Mouse (Mus musculus): ENCODE results near the gene Noxo1. TPM values are rescaled to one million over a fixed set of nuclear protein-coding genes. Genes with fewer than 3 reads are reported as not detected.
A peak's percentile ranks its signal among the peaks of the same experiment; 100 is the strongest.
"Not testable (repeated sequence)": the region's sequence is repeated elsewhere in the genome, so short reads cannot be mapped to it uniquely, and the experiment has no call there.

The Noxo1 gene
- polyA plus RNA-seq, 1 experiment from 2014 or later: 2.2 TPM

GRCm38 (mm10) chr17:24653967-24654710 is 41.9 kb upstream of the Noxo1 start:
- H3K27me3 ChIP-seq (replicated peaks; ENCODE audit: control insufficient read depth, insufficient read depth, low read length): peaks cover 39% of the 10 kb centered on the region
- ATAC-seq (0 out of 2 replicates have a peak, but pooled peaks have one; percentile 35), DNase-seq (ENCODE audit: low spot score) (peak; percentile 81)
- no peaks in the 10 kb centered on the region for H3K36me3 ChIP-seq (ENCODE audit: control insufficient read depth, insufficient read depth, low read length)
- H3K27ac ChIP-seq (ENCODE audit: low read depth, low read length): no peak overlapping the region
- no peaks in the 10 kb centered on the region for H3K9me3 ChIP-seq (replicated peaks; ENCODE audit: control insufficient read depth, low read length)
- peaks cover 3% of the 10 kb centered on the region for H3K4me1 ChIP-seq (ENCODE audit: control insufficient read depth, insufficient read depth, low read length)
- H3K4me2 ChIP-seq (ENCODE audit: low read length): peak overlapping the region; percentile 44
- 4% methylated on average over 19 of the region's 19 CpGs for WGBS
- H3K4me3 ChIP-seq (ENCODE audit: low read depth, low read length): 0 out of 2 replicates have a peak overlapping the region, but pooled peaks have one; percentile 8
- H3K9ac ChIP-seq (ENCODE audit: low read length): peak overlapping the region; percentile 29; the same call in 1 of the 2 replicates

- DNase-seq (ENCODE audit: low spot score): no peak
- Histone ChIP-seq H3K9ac (ENCODE audit: low read length) (no peak overlapping the region), H3K4me3 (ENCODE audit: low read depth, low read length) (no peak overlapping the region), H3K9me3 (replicated peaks; ENCODE audit: control insufficient read depth, low read length) (no peaks in the 10 kb centered on the region), H3K27ac (ENCODE audit: low read depth, low read length) (no peak overlapping the region), H3K36me3 (ENCODE audit: control insufficient read depth, insufficient read depth, low read length) (no peaks in the 10 kb centered on the region), H3K4me1 (ENCODE audit: control insufficient read depth, insufficient read depth, low read length) (no peaks in the 10 kb centered on the region; the same call in 1 of the 2 replicates), H3K27me3 (replicated peaks; ENCODE audit: control insufficient read depth, insufficient read depth, low read length) (peaks cover 45% of the 10 kb centered on the region), H3K4me2 (ENCODE audit: low read length) (no peak overlapping the region)
- WGBS: 75% methylated on average over 4 of the region's 4 CpGs
- ATAC-seq: no peak
Measured at GRCm38 (mm10) chr17:24654969-24655368, 41.1 kb upstream of the Noxo1 start.

DNA sequence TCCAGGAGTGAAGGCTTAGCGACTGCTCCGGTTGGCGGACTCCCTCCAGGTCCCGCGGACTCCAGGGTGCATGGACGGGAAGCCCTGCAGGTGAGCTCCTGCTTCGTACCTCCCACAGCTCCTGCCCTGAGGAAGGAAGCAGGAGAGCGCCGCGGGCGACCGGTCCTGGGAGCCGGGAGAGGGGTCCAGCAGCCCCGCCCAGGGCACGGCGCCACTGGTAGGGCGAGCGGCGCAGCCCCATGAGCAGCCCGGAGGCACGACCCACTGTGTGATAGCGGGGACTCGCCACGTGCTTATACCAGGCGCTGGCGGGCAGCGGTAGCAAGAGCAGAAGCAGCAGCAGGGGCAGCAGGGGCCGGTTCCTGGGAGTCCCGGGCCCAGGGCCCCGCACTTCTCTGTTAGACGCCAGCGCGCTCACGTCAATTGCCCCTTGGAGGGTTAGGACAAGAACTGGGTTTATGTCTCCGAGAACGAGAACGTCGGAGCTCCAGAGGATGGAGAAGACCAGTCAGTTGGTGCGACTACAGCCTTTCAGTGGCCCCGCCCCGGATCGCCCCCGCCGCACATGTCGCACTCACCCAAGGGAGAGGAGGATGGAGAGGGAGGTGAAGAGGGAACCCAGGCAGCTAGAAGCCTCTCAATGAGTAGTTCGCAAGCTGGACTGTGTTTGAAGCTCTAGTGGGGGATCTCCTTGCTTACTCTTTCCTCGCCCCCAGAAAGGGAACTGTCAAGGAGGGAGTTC is 37.8 kb upstream of the Noxo1 start, which contains the start of gene Npw:
TSS of gene Npw (minus strand) at position 441 of the 742 bp plus-strand sequence.
- Histone ChIP-seq H3K27me3 (replicated peaks; ENCODE audit: control insufficient read depth, insufficient read depth, low read length) (peaks cover 41% of the 10 kb centered on the region), H3K27ac (ENCODE audit: low read depth, low read length) (no peak within 1 kb of the TSS), H3K4me3 (ENCODE audit: low read depth, low read length) (peak within 1 kb of the TSS; percentile 23), H3K4me1 (ENCODE audit: control insufficient read depth, insufficient read depth, low read length) (no peaks in the 10 kb centered on the region), H3K9me3 (replicated peaks; ENCODE audit: control insufficient read depth, low read length) (no peaks in the 10 kb centered on the region), H3K4me2 (ENCODE audit: low read length) (peak within 1 kb of the TSS; percentile 51), H3K36me3 (ENCODE audit: control insufficient read depth, insufficient read depth, low read length) (no peaks in the 10 kb centered on the region), H3K9ac (ENCODE audit: low read length) (peak within 1 kb of the TSS; percentile 47; the same call in 1 of the 2 replicates)
- DNase-seq (ENCODE audit: low spot score) (no peak), ATAC-seq (0 out of 2 replicates have a peak, but pooled peaks have one; percentile 44)
- 2% methylated on average over 47 of the region's 47 CpGs for WGBS

DNA sequence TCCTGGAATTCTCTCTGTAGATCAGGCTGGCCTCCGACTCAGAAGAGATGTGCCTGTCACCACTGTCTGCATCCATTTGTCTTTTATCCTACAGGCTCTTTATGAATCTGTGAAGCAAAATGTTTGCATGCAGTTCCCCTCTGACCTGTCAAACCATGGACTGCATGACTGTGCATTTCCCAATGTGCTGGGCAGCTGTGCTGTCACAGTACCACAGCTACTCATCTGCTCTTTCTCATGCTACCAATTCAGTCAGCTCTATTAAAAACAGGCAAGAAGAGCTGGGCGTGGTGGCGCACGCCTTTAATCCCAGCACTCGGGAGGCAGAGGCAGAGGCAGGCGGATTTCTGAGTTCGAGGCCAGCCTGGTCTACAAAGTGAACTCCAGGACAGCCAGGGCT is 29.0 kb upstream of the Noxo1 start:
- not testable (repeated sequence) for H3K36me3 ChIP-seq (ENCODE audit: control insufficient read depth, insufficient read depth, low read length); H3K9ac ChIP-seq (ENCODE audit: low read length); ATAC-seq

DNA sequence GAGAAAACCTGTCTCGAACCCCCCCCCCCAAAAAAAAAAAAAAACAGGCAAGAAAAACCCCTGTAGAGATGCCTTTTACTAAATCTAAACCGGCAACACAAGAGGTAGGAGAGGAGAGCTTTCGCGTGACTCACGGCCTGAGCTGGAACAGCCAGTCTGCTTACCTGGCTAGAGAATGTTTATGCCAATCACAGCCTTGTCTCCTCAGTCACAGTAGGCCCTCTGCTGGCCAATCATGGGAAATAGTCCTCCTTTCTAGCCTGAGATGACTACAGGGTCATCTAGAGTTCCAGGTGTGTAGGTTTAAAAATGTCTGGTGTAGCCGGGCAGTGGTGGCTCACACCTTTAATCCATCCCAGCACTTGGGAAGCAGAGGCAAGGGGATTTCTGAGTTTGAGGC is 28.6 kb upstream of the Noxo1 start:
- DNase-seq (ENCODE audit: low spot score) (peak; percentile 66), ATAC-seq (no peak)
- 36% methylated on average over 6 of the region's 6 CpGs for WGBS
- H3K4me2 ChIP-seq (ENCODE audit: low read length): no peak overlapping the region
- no peaks in the 10 kb centered on the region for H3K36me3 ChIP-seq (ENCODE audit: control insufficient read depth, insufficient read depth, low read length)
- no peaks in the 10 kb centered on the region for H3K27me3 ChIP-seq (replicated peaks; ENCODE audit: control insufficient read depth, insufficient read depth, low read length)
- no peak overlapping the region for H3K27ac ChIP-seq (ENCODE audit: low read depth, low read length)
- H3K4me3 ChIP-seq (ENCODE audit: low read depth, low read length): no peak overlapping the region
- peaks cover 18% of the 10 kb centered on the region for H3K4me1 ChIP-seq (ENCODE audit: control insufficient read depth, insufficient read depth, low read length)
- H3K9me3 ChIP-seq (replicated peaks; ENCODE audit: control insufficient read depth, low read length): no peaks in the 10 kb centered on the region
- H3K9ac ChIP-seq (ENCODE audit: low read length): no peak overlapping the region

More for the DNA sequence above, 29.0 kb upstream of the Noxo1 start:
- not testable (repeated sequence) for H3K27me3 ChIP-seq (replicated peaks; ENCODE audit: control insufficient read depth, insufficient read depth, low read length); H3K4me2 ChIP-seq (ENCODE audit: low read length); DNase-seq (ENCODE audit: low spot score); H3K4me3 ChIP-seq (ENCODE audit: low read depth, low read length); H3K27ac ChIP-seq (ENCODE audit: low read depth, low read length); H3K9me3 ChIP-seq (replicated peaks; ENCODE audit: control insufficient read depth, low read length)
- 75% methylated on average over 7 of the region's 7 CpGs for WGBS
- peaks cover 18% of the 10 kb centered on the region for H3K4me1 ChIP-seq (ENCODE audit: control insufficient read depth, insufficient read depth, low read length)

DNA sequence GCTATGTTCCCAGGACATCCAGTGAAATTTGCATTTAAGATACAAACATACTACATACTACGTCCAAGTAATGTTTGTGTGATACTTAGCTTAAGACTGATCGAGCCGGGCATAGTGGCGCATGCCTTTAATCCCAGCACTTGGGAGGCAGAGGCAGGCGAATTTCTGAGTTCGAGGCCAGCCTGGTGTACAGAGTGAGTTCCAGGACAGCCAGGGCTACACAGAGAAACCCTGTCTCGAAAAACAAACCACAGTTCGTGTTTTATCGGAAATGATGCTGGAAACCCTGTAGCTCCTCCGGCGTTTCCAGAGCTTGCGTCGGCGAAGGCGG is 26.9 kb upstream of the Noxo1 start:
- H3K9me3 ChIP-seq (replicated peaks; ENCODE audit: control insufficient read depth, low read length); H3K27me3 ChIP-seq (replicated peaks; ENCODE audit: control insufficient read depth, insufficient read depth, low read length); DNase-seq (ENCODE audit: low spot score); H3K36me3 ChIP-seq (ENCODE audit: control insufficient read depth, insufficient read depth, low read length): not testable (repeated sequence)
- 13% methylated on average over 15 of the region's 15 CpGs for WGBS
- peak; percentile 43 for ATAC-seq
- Histone ChIP-seq H3K9ac (ENCODE audit: low read length) (peak overlapping the region; percentile 96), H3K27ac (ENCODE audit: low read depth, low read length) (peak overlapping the region; percentile 76), H3K4me1 (ENCODE audit: control insufficient read depth, insufficient read depth, low read length) (peaks cover 18% of the 10 kb centered on the region), H3K4me3 (ENCODE audit: low read depth, low read length) (peak overlapping the region; percentile 96), H3K4me2 (ENCODE audit: low read length) (peak overlapping the region; percentile 84)

- H3K4me3 ChIP-seq (ENCODE audit: low read depth, low read length): peak within 1 kb of the TSS; percentile 96
- H3K36me3 ChIP-seq (ENCODE audit: control insufficient read depth, insufficient read depth, low read length): no peaks in the 10 kb centered on the region
- no peaks in the 10 kb centered on the region for H3K9me3 ChIP-seq (replicated peaks; ENCODE audit: control insufficient read depth, low read length)
- H3K27me3 ChIP-seq (replicated peaks; ENCODE audit: control insufficient read depth, insufficient read depth, low read length): no peaks in the 10 kb centered on the region
- peak within 1 kb of the TSS; percentile 76 for H3K27ac ChIP-seq (ENCODE audit: low read depth, low read length)
- peak within 1 kb of the TSS; percentile 96 for H3K9ac ChIP-seq (ENCODE audit: low read length)
- ATAC-seq (peak; percentile 100), DNase-seq (ENCODE audit: low spot score) (peak; percentile 97)
- peak within 1 kb of the TSS; percentile 84 for H3K4me2 ChIP-seq (ENCODE audit: low read length)
- WGBS: under 1% methylated on average over 78 of the region's 80 CpGs
- peaks cover 18% of the 10 kb centered on the region for H3K4me1 ChIP-seq (ENCODE audit: control insufficient read depth, insufficient read depth, low read length)
Measured at GRCm38 (mm10) chr17:24669545-24670245, 26.3 kb upstream of the Noxo1 start, which contains the start of gene Zfp598. Zfp598 (plus strand) TSS chr17:24669687.

DNA sequence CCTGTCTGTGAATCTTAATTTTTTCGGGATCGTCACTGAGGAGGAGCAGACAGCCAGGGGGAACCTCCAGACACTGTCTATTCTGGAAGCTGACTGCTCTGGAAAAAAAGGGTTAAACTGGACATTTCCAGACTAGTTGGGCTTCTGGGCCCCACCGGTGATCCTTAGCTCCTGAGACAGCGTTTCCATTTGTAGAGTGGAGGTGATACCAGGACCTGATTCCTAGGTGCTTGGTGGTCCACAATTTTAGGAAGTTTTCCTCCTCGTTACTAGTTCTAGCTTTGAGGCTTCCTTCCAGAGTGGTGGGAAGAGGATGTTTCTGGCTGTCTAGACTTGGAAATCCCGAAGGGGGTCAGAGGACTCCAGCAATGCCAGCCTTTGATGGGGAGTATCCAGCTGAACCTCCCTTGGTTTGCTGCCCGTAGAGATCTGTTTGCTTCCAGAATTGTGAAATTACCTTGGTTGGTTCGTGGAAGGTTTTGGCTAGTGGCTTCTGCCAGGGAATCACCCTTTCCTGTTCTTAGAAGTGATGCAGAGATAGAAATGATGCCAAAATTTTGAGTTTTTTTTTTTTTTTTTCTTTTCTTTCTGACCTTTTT is 25.7 kb upstream of the Noxo1 start:
- DNase-seq (ENCODE audit: low spot score) (no peak), ATAC-seq (no peak)
- Histone ChIP-seq H3K27me3 (replicated peaks; ENCODE audit: control insufficient read depth, insufficient read depth, low read length) (no peaks in the 10 kb centered on the region), H3K9ac (ENCODE audit: low read length) (peak overlapping the region; percentile 96), H3K36me3 (ENCODE audit: control insufficient read depth, insufficient read depth, low read length) (no peaks in the 10 kb centered on the region), H3K4me2 (ENCODE audit: low read length) (peak overlapping the region; percentile 84), H3K4me3 (ENCODE audit: low read depth, low read length) (peak overlapping the region; percentile 96), H3K4me1 (ENCODE audit: control insufficient read depth, insufficient read depth, low read length) (peaks cover 18% of the 10 kb centered on the region), H3K27ac (ENCODE audit: low read depth, low read length) (peak overlapping the region; percentile 76; the same call in 1 of the 2 replicates), H3K9me3 (replicated peaks; ENCODE audit: control insufficient read depth, low read length) (no peaks in the 10 kb centered on the region)
- 13% methylated on average over 8 of the region's 8 CpGs for WGBS

Data from forebrain, embryonic 14.5 days (tissue).